ENCODE assay signal across 9 mouse cellular contexts in the genomic region with DNA sequence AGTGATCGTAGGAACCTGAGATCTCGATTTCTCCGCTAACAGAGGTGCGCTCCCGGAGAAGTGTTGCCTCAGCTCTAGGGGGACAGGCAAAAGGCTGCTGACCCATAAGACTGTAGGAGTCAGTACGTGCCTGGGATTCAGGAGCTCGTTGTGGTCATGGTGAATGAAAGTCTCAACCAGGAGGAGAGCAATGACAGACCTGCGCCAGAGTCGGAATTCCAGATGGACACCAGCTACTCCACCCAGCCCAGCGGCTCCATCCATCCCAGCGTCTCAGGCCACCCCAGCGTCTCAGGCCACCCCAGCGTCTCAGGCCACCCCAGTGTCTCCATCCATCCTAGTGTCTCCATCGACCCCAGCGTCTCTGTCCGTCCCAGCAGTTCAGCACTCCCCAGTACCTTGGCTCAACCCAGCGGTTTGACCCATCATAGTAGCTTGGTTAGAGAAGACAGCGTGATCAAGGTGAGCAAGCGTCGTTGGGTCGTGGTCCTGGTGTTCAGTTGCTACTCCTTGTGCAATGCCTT. TPM values are rescaled to one million over a fixed set of nuclear protein-coding genes. Genes with fewer than 3 reads are reported as not detected.
DNase-seq lines count a peak whose midpoint lies in the region; ATAC-seq and TF ChIP-seq lines count a peak whose summit lies in the region.
"Had no signal": no experiment of that assay in that cellular context is flagged by ENCODE, and none has a peak within 500 bp of the region (broad histone marks: within the 10 kb centered on the region; RNA-seq: fewer than 3 reads in every experiment).

No protein-coding gene starts in this region.

- peak; percentile 33 for ATAC-seq in liver, embryonic 13.5 days (ENCODE audit: low read depth)
- no peak for ATAC-seq in cerebellum, adult (ENCODE audit: insufficient number of reproducible peaks, low FRiP score, low TSS enrichment)

- peak overlapping the region; percentile 36; the same call in 1 of the 2 replicates for H3K9ac ChIP-seq in liver, embryonic 13.5 days

- H3K27me3 ChIP-seq in liver, embryonic 13.5 days: peaks cover 28% of the 10 kb centered on the region

- no peaks in the 10 kb centered on the region for H3K9me3 ChIP-seq in liver, embryonic 13.5 days (replicated peaks)

- H3K27ac ChIP-seq in gastrocnemius, adult 2 months: peak overlapping the region; percentile 73
- no peak overlapping the region for H3K27ac ChIP-seq in liver, embryonic 13.5 days

- H3K36me3 ChIP-seq in liver, embryonic 13.5 days: no peaks in the 10 kb centered on the region

- peak; percentile 28 for DNase-seq in gastrocnemius, adult 2 months
- no peak for DNase-seq in gastrocnemius, postnatal 10 days
- peak; percentile 9 for DNase-seq in thymus, postnatal 14 days
- DNase-seq in thymus, postnatal 10 days (ENCODE audit: low spot score in 2 of 2): no peak
- DNase-seq in liver, embryonic 13.5 days: no peak
- DNase-seq in right cerebral cortex, postnatal 14 days: no peak
- DNase-seq in gastrocnemius, postnatal 36 days: no peak
- DNase-seq: right cerebral cortex, adult 18-20 months had no signal

- WGBS in liver, embryonic 13.5 days (ENCODE audit: insufficient replicate concordance): 16% methylated on average over 21 of the region's 21 CpGs

- intact Hi-C loops in gastrocnemius, adult 2 months (cut with DNase I): loop anchor here (5.0 kb wide), 1 partner anchor 336 kb away; the partner anchor contains the start of gene Ift43
- intact Hi-C loops in gastrocnemius, postnatal 36 days (cut with DNase I): loop anchor here (2.0 kb wide), 1 partner anchor 72 kb away; no protein-coding TSS in a partner anchor

- H3K4me3 ChIP-seq in gastrocnemius, adult 2 months: peak overlapping the region; percentile 83
- peak overlapping the region; percentile 51 for H3K4me3 ChIP-seq in liver, embryonic 13.5 days (replicated peaks)

- no peak for TF ChIP-seq CTCF in gastrocnemius, adult 2 months (IDR thresholded peaks at IDR 0.05)

- peak overlapping the region; percentile 72 for H3K4me2 ChIP-seq in liver, embryonic 13.5 days

- no peaks in the 10 kb centered on the region; the same call in none of the 2 replicates for H3K4me1 ChIP-seq in liver, embryonic 13.5 days (replicated peaks)

RNA-seq across cellular contexts. Expression of gene Flvcr2, which starts 0.4 kb away (rescaled TPM):
- under 1 TPM; 0.50 to 0.51 TPM for total RNA-seq in gastrocnemius, adult 2 months (2021)
- total RNA-seq in gastrocnemius, postnatal 10 days (2021): 1 to 10 TPM; 4.3 to 5.4 TPM
- polyA plus RNA-seq in liver, embryonic 13.5 days (2015; fragmentation: Nextera tagmentation; extraction: Ambion mirVana): 3.8 and 5.4 TPM in 2 replicates
- under 1 TPM; 0.33 to 0.69 TPM for total RNA-seq in gastrocnemius, postnatal 36 days (2021)

Comparison
In these comparisons a context has a peak if more than half of its experiments do, and no peak if none do; other contexts are left out.
1. DNase-seq: peak in gastrocnemius, adult 2 months (single experiment) and thymus, postnatal 14 days (single experiment); none in gastrocnemius, postnatal 10 days (single experiment), thymus, postnatal 10 days (0 of 2), liver, embryonic 13.5 days (single experiment), right cerebral cortex, postnatal 14 days (single experiment) and gastrocnemius, postnatal 36 days (0 of 2).